Mouse (Mus musculus): ENCODE data around the gene Srr.

Srr gene

DNA sequence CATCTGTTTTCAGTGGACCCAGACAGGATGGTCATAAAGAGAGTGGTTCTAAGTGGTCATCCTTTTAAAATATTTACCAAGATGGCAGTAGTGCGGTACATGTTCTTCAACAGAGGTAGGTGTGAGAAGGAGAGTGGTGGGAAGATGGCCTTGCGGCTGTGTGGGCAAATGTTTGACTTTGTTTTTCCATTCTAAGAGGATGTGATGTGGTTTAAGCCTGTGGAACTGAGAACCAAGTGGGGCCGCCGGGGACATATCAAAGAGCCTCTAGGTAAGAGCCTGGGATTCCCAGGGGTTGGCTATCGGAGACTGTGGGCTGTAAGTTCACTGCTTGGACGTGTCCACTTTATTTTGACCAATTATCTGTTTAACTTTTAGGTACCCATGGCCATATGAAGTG is 17.9 kb downstream of the Srr start:
- DNase-seq (ENCODE audit: low spot score in 2 of 2) = no peak

- DNase-seq (ENCODE audit: low spot score in 2 of 2) = no peak
Observed at GRCm38 (mm10) chr11:74902416-74902815, 23.3 kb downstream of the Srr start.

GRCm38 (mm10) chr11:74901555-74901954 is 24.2 kb downstream of the Srr start:
- DNase-seq (ENCODE audit: low spot score in 2 of 2) = no peak

- no peak for DNase-seq (ENCODE audit: low spot score in 2 of 2)
Observed at GRCm38 (mm10) chr11:74898517-74898827, 27.3 kb downstream of the Srr start.

- peak; percentile 80 to 88 for DNase-seq (ENCODE audit: low spot score in 2 of 2)
Observed at GRCm38 (mm10) chr11:74897678-74898516, 27.9 kb downstream of the Srr start, which contains the start of gene Tsr1. TSS of gene Tsr1 (plus strand) at chr11:74898071.

DNA sequence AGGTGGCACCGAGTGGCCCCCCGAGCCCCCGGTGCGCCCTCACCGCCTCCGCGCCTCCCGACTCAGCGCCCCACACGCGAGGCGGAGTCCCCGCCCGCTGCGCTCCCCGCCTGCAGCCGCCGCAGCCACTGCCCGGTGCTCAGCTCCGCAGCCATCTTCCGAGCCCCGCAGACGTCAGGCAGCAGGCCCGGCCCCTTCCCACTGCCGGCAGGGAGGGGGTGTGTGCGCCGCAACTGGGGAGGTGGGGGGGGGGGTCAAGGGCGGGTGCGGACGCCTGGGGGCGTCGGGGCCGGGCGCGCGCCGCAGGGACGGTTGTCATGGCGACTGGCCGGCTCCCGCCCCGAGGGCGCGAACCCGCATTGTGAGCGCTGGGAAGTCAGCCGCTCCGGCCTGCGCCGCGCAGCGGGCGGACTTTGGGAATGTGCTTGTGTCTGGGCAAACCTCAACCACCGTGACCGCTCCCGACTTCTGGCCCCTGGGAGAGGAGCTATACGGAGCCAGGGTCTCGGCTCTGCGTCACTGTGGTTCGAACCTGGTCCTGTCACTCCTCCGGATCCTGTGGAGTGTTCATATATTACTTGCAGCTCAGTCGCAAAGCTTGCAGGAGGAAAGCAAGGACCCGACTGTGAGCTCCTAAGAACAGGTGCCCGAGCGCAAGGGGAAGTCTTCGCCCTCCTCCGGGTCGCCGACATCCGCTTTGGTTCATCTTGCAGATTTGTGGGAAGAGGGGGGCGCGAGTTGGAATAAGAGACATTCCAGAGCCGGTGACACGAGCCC is 28.7 kb downstream of the Srr start, which contains the start of gene Sgsm2:
TSS of gene Sgsm2 (minus strand) at position 160 of the 777 bp plus-strand sequence.
- DNase-seq (ENCODE audit: low spot score in 2 of 2) = peak in 1 of 2 experiments; percentile 63

GRCm38 (mm10) chr11:74895980-74896900 is 29.5 kb downstream of the Srr start:
- DNase-seq (ENCODE audit: low spot score in 2 of 2) = peak in 1 of 2 experiments; percentile 61

DNA sequence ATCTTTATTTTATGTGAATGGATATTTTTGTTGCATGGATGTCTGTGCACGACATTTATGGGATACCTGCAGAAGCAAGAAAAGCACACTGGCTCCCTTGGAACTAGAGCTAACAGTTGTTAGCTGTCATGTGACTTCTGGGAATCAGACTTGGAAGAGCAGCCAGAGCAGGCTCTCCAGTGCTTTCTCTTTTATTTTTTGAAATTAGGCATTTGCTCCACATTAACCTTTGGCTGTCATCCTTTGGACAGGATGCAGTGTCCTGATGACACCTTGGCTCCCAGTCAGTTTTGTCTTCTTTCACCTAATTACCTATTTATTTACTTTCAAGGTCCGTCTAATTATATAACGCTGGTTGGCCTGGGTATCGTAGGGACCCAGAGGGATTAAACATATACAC is 31.1 kb downstream of the Srr start:
- no peak for DNase-seq (ENCODE audit: low spot score in 2 of 2)

DNA sequence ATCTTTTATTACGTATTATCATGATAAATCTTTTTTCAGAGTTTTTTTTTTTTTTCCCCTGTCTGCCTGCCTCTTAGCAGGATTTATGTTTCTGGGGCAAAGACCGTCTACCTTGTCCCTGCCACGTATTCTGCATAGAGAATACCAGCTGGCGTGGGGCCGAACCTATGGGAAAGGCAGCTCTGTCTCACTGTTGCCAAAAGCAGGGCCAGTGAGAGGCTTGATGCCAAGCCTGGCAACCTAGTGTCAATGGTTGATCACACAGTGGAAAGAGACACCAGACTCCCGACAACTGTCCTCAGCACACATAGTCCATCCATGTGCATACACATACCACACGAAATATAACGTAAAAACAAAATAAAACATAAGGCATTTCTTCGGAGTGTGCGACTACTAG is 42.6 kb downstream of the Srr start:
- DNase-seq (ENCODE audit: low spot score in 2 of 2) = no peak

DNA sequence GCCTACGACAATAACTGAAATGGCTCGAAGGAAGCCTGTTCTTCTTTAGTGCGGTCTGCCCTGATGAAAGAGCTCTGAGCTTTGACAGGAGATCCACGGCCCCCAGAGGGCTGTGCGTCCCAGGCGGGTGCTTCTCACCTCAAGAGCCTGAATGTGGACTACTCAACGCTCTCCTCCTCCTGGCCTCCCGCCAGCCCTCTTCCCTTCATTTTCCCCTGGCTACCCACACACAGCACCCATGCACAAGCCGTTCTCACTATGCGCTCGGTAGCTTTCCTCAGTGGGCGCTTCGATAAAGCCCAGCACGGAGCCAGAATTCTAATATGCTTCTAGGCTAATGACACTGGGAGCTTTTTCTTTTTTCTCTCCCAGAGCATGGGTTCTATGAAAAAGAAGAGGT is 43.8 kb downstream of the Srr start:
- peak in 1 of 2 experiments; percentile 48 for DNase-seq (ENCODE audit: low spot score in 2 of 2)

DNA sequence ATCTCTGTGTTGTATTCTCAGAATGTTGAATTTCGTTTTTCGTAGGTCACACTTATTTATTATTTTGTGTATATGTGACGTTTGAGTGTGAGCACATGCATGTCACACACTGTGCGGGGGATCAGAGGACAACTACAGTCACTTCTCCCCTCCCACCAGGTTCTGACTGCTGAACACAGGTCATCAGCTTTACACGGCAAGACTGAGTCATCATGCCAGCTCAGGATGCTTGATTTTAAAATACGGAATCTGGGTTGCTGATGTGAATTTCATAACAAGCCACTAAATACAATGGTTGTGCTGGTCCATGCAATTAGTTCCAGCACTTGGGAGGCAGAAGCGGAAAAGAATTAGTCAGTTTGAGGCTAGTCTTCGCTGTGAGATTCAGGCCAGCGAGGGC is 44.7 kb downstream of the Srr start:
- no peak for DNase-seq (ENCODE audit: low spot score in 2 of 2)

DNA sequence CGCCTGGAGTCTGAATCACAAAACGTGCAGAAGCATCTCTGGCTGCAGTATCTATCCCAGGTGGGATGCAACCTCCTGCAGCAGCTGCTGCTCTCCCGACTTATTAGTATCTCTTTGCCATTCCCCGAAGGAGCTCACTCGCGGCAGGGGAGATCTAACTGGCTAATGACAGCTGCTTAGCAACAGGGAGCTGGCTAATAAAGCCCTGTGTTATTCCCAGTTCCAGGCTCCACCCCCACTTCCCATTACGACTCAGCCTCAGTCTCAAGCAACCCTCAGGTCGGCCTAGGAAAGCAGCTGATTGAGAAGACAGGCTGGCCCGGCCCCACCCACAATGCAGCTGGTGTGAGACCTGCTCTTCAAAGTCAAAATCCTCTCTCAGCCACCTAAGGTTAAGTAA is 48.9 kb downstream of the Srr start:
- peak; percentile 71 to 72 for DNase-seq (ENCODE audit: low spot score in 2 of 2)

DNA sequence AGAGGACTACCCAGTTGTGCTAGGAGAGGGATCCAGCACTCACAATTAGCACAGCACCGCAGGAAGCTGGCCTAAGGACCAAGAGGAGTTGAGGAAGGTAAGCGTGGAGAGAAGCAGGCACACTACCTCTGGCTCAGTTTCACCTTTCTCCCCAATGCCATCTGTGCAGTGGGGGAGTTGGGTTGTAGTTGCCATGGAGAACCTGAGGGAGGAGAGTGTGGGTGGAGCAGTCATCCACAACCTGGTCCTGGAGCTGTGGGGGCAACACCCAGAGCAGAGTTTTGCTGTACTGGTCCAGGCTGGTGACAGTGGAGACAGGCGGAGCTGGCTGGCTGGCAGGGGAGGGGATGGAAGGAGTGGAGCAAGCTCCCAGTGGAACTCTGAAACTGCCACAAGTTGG is 51.1 kb downstream of the Srr start:
- peak in 1 of 2 experiments; percentile 60 for DNase-seq (ENCODE audit: low spot score in 2 of 2)

DNA sequence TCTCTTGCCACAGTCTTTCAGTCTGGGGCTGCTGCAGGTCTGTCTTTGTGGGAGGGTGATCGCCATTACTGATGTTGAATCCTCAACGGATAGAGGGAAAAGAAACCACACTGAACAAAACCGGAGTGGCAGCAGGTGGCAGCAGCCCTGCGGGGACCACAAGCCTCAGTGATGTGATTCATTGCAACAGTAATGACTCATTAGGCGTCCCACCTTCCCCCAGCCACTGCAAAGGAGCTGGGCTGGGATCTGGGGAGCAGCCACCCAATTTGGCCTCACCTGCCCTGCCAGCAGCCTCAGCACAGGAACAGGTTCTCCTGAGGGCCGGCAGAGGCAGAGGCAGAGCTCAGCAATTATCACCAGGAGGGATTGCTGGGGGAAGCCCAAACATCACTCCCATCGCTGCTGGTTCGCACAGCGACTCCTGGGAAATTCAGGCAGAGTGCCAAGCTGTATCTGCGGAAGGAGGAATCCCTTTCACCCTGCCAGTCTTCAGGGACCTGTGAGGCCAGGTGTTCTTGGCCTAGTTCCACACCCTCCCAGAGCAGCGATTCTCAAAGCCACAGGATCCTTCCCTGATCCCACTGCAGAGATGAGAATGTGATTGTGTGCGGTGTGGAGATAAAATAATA is 54.6 kb downstream of the Srr start:
- DNase-seq (ENCODE audit: low spot score in 2 of 2) = peak in 1 of 2 experiments; percentile 67

DNA sequence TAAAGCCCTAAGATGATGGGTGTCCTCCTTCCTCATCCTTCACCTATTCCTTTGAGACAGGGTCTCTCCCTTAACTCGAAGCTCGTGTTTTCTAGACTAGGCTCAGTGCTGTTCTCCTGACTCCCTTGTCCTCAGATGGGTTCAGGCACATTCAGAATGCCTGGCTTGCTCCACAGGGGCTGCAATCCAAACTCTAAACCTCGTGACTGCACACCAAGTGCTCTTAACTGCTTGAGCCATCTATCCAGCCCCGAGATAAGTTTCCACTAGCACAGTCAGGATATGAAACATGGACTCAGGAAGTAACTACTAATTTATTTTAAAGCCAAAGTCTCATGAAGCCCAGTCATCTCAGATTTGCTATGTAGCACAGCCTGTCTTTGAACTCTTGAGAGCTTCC is 55.2 kb downstream of the Srr start:
- no peak for DNase-seq (ENCODE audit: low spot score in 2 of 2)

DNA sequence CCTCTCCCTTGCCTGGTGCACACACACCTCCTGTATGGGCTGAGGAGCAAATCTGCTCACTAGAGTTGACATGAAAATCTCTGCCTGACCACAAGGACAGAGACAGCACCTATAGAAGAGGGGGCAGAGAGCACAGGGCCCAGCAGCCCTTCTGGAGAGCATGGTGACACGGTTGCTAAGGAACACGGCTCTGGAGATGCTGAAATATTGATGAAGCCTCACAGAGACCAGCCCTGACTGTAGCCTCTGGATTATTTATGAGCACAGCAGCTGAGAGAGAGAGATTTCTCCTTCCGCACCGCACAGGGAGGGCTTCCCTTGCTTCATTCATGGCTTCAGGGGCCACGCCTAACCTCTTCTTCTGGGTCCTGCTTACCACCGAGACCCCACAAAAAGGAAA is 56.1 kb downstream of the Srr start:
- DNase-seq (ENCODE audit: low spot score in 2 of 2) = no peak

- DNase-seq (ENCODE audit: low spot score in 2 of 2) = no peak
Observed at GRCm38 (mm10) chr11:74868046-74868760, 57.5 kb downstream of the Srr start.

DNA sequence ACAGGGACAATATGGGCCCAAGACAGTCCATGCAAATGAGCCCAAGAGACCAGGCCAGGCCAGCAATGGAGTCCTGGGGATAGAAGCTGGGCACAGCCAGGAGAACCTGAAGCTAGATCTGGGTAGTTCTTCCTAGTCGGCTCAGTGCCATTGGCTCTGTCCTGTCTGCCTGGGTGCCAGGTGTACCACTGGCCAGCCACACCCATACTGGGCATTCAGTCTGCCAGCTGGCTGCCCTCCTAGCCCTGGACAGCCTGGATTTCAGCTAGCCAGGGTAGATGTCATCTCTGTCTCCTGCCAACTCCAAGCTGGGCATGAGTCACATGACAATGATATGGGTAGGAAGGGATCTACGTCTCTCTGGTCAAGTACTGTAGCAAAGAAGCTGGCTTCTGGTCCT is 58.6 kb downstream of the Srr start:
- no peak for DNase-seq (ENCODE audit: low spot score in 2 of 2)

DNA sequence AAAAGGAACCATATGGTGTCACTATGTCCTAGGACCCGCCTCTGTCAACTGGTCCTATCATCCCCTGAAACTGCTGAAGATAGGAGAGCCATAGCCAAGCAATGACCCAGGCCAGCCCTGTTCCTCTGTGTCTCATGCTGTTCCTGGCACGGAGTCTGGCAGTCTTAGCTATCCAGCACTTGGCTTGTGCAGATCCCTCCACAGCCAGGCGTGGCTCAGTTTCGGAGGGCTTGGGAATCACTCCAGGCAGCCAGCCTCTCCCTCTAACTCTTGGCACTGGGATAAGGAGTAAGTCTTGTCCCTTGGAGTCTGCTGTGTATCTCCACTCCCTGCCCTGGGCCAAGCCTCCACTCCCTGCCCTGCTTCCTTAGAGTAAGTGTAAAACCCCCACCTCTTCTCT is 59.1 kb downstream of the Srr start:
- peak in 1 of 2 experiments; percentile 46 for DNase-seq (ENCODE audit: low spot score in 2 of 2)

GRCm38 (mm10) chr11:74865252-74865651 is 60.5 kb downstream of the Srr start:
- no peak for DNase-seq (ENCODE audit: low spot score in 2 of 2)

DNA sequence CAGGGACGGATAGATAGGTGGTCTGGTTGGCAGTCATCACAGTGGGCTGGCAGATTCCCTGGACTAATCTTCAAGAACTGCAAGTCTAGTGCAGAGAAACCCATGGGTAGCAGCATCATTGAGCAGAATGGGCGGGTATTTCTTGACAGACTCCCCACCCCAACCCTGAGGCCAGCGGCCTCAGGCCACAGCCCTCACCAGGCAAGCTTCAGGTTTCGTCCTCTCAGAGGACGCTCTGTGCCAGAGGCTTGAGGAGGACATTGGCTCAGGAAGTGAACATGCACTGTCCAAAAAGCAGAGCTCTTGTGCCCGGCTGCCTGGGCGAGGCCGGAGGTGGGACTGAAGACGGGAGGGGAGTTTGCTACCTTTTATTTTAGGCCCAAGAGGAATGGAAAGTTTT is 61.3 kb downstream of the Srr start:
- DNase-seq (ENCODE audit: low spot score in 2 of 2) = no peak
